Mouse (Mus musculus) colon, adult 2 months (tissue): Measurements from ENCODE around the gene Fstl1. TPM values are rescaled to one million over a fixed set of nuclear protein-coding genes. Genes with fewer than 3 reads are reported as not detected.

Experiments used
- polyA plus RNA-seq: library from polyadenylated mRNA; depleted of rRNA; stranded (reverse); fragments of >200 nt; gene quantifications from 2 replicates; pipeline ENCODE4 v1.2.3, GENCODE M21; 2012; rRNA removed

The Fstl1 gene
- 28.4 and 29.4 TPM in 2 replicates for polyA plus RNA-seq

GRCm38 (mm10) chr16:37776860-37777651, at the start of gene Fstl1:
Fstl1 (plus strand) TSS chr16:37776873.

GRCm38 (mm10) chr16:37861029-37861428, 84.4 kb downstream of the Fstl1 start, which contains the start of gene Gm36028:
Gm36028 (minus strand) TSS chr16:37861146.

GRCm38 (mm10) chr16:37867791-37868505, 91.3 kb downstream of the Fstl1 start, which contains the start of gene Lrrc58:
Lrrc58 (plus strand) TSS chr16:37868389.

Other genes with a start within 250 kb of the Fstl1 start
- gene Gtf2e1, start 237.1 kb upstream of the Fstl1 start, polyA plus RNA-seq: 2.5 and 2.9 TPM in 2 replicates
- 1.3 and 2.0 TPM in 2 replicates for gene Rabl3, start 237.0 kb upstream of the Fstl1 start, polyA plus RNA-seq
- 0.08 TPM in 1 of 2 replicates, not detected in the other for gene Hgd, start 196.7 kb upstream of the Fstl1 start, polyA plus RNA-seq
- 71.7 and 101 TPM in 2 replicates for gene Ndufb4, start 122.4 kb upstream of the Fstl1 start, polyA plus RNA-seq
- gene Gm36028, start 84.3 kb downstream of the Fstl1 start, polyA plus RNA-seq: not detected in 2 replicates
- gene Lrrc58, start 91.5 kb downstream of the Fstl1 start, polyA plus RNA-seq: 8.3 and 9.4 TPM in 2 replicates
- 0.03 and 0.08 TPM in 2 replicates for gene Gpr156, start 139.6 kb downstream of the Fstl1 start, polyA plus RNA-seq